Mouse (Mus musculus) NIH3T3 (cell line): ENCODE results near the gene 1110065P20Rik.

Experiments
- DNase-seq: peaks from one replicate; pipeline ENCODE4 v3.0.0-alpha.2; 2012; ENCODE audit warnings: low read depth

Gene 1110065P20Rik

DNA sequence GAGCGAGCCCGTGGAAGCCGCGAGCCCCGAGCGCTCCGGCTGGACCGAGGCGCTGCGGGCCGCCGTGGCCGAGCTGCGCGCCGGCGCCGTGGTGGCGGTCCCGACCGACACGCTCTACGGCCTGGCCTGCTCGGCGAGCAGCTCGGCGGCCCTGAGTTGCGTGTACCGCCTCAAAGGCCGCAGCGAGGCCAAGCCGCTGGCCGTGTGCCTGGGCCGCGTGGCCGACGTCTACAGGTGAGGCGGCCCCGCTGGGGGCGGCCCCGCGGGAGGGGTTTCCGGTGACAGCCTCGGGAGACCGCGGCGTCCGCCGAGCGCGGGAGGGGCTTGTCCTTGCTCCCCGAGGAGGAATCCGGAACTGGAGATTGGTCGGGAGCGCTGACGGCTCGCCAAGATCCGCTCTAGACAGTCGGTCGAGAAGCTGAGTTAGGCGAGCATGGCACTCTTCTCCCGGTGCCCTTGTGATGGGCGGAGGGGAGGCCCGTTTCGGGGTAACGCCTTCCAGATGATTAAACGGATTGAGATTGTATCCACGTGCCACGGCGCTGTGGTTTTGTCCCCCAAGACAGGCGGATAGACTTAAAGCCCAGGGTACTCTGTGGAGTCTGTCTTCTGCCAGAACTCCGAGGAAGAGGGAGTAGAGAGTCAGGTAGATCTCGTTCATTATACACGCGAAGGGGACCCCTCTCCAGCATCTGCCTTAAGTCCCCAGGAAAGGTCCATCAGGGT, at the start of gene 1110065P20Rik:
1110065P20Rik (minus strand) TSS at position 264 of the 726 bp plus-strand sequence.
- DNase-seq, result peak; percentile 87

DNA sequence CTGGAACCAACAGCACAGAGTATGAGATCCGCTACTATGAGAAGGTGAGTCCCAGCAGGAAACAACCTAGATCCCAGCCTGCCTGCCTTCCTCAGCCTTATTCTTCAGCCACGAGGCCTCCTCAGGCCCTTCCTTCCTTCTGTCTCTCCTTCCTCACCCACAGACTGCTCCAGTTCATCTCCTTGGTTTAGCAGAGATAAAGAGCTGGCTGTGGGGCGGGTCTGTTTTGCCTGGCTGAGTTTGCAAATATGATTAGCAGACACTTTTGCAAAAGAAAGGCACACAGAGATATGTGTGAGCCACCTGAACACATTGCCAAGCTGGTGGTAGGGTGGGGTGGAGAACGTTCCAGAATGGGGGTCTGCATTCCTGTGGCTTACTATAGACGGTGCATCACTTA, 48.9 kb upstream of the 1110065P20Rik start:
- no peak for DNase-seq

DNA sequence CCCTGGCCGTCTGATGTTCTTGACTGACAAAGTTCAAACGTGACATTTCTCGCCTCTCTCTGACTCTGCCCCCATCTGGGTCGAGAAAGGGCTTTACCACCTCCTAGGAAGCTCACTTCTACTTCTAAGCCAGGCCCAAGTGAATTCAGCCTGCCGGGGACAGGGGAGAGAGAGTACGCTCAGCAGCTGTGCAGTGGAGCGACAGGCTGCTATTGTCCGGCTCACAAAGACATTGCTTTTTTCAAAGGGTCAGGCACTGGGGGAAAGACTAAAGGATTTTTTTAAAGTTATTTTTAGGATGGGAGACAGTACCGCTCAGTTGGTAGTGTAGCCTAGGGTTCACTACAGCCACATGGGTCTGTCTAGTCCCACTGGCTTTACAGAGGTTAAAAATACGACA, 47.4 kb upstream of the 1110065P20Rik start:
- DNase-seq, result no peak

DNA sequence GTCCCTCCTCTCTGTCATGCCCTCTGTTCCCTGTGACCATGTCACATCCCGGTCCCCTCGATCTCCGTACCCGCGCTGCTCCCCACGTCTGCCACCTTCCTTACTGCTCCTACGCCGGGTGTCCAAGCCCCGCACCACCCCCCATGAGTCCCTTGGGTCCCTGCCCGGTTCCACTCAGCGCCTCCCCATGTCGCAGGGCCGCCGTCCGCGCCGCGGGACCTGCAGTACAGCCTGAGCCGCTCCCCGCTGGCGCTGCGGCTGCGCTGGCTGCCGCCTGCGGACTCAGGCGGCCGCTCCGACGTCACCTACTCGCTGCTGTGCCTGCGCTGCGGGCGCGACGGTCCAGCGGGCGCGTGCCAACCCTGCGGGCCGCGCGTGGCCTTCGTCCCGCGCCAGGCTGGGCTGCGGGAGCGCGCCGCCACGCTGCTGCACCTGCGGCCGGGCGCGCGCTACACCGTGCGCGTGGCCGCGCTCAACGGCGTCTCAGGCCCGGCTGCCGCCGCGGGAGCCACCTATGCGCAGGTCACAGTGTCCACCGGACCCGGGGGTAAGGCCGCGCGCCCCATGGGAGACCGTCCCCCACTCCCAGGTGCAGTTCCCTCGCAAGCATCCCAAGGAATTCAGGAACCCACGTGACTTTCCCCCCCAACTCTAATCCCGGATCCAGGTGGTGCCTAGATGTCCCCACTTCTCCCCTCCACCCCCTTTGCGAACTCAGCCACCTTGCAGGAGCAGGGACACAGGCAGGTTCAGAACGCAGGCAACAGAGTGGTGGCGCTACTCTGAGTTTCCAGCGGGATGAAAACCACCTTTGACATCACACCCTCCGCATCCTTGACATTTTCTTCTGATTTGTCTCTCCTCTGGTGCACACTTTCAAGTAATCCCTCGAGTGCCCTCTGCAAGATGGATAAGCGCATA, 43.8 kb upstream of the 1110065P20Rik start:
- DNase-seq, result no peak

DNA sequence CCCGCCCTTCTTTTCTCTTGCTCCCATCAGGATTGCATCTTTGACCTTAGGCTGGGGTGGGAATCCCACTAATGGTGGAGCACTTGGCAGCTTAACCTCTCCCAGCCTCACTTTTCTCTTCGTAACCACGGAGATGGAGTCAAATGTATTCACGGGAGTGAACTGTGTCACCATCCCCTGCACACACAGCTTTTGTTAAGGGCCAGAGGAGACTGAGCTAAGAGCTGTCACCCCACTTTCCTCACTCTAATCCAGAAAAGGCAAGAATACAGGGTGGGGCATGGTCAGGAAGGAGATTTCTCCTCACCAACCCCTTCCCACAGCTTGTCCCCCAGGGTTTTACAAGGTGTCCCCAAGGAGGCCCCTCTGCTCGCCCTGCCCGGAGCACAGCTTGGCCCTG, 42.8 kb upstream of the 1110065P20Rik start:
- DNase-seq, result no peak

DNA sequence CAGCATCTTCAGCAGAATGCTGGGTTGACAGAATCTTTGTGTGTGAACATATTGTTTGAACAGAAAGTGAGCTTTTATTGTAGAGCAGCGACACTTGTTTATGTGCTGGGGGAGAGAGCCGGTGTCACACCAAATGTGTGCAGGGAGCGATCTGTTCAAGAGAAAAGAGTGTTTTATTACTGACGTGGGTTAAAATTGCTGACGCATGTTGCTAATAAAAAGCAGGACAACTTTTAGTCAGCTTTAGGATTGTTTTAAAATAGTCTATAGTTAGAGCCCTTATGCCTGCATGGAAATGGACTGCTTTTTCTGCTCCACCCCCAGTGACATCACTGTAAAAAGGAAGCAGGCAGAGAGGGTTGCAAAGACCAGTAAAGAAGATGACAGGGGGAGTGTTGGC, 39.8 kb upstream of the 1110065P20Rik start:
- peak; percentile 69 for DNase-seq

DNA sequence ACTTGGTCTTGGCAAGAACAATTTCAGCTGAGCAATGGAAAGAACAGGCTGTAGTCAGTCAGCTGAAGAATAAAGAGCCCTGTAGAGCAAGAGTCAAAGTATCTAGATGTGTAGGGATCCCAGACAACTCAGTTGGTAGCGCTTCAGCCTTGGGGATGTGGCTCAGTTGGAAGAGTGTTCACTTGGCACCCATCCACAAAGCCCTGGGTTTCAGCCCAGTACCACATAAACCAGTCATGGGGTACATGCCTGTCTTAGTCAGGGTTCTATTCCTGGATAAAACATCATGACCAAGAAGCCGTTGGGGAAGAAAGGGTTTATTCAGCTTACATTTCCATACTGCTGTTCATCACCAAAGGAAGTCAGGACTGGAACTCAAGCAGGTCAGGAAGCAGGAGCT, 38.9 kb upstream of the 1110065P20Rik start:
- DNase-seq, result peak; percentile 87

DNA sequence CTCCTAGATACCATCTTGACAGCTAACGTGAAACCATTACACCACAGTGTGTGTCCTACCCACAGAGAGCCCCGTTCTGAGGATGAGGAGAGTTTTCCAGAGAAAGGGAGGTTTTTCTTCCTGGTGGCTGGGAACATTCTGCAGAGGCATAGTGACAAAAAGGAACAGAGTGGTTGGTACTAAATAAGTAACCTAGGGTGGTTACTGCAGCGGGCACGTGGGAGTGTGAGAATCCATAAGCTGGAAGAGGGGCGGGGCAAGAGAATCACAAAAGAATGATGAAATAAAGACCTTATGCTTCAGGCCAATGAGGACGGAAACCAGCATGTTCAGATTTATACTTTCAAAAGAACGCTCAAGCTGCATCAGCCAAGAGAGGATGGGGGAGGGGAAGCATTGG, 37.7 kb upstream of the 1110065P20Rik start:
- peak; percentile 22 for DNase-seq

DNA sequence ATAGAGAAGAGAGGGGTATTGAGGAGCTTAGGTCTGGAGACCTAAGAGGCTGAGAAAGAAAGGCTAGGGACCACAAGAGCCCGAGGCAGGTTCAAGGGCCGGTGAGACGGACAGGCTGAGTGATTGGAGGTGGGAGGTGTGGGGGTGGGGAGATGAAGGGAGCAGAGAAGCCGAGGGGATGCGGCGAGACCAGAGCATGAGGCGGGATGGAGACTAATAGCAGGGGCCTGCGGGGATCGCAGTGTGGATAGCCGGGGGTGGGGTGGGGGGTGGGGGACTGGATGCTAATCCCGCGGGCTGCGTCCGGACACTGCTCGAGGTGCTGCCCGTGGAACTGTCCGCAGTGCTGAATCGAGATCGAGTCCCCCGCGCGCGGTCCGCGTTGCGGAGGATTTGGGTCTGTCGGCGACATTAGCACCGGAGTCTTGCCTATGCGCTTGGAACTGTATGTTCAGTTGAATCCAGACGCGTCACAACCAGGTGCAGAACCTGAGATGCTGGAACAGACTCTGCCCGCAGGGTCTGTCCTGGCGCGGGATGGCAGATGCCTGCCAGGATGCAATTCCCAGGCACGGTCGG, 31.2 kb upstream of the 1110065P20Rik start:
- no peak for DNase-seq

DNA sequence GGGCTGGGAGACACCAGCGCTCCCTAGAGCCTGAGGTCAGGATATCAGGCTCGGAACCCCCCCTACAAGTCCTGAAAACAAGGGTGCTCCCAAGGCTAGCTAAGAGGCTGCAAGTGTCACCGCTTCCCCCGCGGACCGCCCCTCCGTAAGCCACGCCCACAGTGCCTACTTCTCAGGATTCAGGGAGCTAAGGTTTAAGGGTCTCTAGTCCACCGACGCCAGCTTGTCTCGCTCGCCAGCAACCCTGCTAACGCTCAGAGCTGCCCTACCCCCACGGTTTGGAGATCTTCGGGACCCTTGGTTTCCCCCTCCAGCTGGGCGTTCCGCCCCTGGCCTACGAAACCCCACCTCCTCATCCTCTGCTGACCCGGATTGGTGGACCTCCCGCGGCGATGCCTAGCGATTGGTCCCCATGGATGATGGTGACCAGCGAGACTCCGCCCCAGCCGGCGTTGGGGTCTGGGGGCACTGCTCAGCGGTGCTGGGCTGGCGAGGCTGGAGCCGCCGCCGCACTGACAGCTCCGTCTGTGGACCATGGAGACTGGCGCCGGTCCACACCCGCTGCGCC, 30.4 kb upstream of the 1110065P20Rik start:
- DNase-seq, result no peak

DNA sequence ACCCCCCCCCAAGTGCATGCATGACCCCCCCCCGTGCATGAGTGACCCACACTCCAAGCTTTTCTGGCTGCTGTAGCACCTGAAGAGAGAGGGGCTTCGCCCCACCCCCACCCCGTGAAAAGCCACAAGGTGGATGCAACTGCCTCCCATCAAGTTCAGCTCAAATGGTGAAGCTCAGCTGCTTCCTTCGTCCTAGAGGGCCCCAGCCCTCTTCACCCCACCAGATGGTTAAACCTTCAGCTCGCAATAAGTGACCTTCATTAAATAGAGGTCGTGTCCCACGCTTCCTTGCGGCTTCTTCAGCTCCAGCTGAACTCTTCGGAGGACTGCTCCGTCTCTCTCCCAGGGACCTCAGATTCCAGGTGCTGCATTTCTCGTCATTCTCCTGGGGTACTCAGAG, 29.6 kb upstream of the 1110065P20Rik start, which contains the start of gene Epha10:
Epha10 (plus strand) TSS at position 301 of the 400 bp plus-strand sequence.
- DNase-seq, result no peak

DNA sequence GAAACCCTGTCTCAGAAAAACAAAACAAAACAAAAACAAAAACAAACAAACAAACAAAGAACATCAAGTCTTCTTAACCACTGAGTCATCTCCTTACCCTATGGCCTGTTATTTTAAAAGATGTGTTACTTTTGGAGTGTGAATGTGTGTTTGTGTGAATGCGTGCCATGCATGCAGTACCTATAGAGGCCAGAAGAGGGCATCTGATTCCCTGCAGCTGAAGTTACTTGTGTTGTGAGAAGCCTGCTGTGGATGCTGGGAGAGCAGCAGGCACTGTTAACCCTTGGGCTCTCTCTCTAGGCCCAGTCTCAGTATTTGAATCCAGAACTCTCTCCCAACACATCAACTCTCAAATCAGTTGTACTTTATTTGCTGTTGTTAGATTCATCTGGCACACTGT, 21.7 kb upstream of the 1110065P20Rik start:
- peak; percentile 40 for DNase-seq

DNA sequence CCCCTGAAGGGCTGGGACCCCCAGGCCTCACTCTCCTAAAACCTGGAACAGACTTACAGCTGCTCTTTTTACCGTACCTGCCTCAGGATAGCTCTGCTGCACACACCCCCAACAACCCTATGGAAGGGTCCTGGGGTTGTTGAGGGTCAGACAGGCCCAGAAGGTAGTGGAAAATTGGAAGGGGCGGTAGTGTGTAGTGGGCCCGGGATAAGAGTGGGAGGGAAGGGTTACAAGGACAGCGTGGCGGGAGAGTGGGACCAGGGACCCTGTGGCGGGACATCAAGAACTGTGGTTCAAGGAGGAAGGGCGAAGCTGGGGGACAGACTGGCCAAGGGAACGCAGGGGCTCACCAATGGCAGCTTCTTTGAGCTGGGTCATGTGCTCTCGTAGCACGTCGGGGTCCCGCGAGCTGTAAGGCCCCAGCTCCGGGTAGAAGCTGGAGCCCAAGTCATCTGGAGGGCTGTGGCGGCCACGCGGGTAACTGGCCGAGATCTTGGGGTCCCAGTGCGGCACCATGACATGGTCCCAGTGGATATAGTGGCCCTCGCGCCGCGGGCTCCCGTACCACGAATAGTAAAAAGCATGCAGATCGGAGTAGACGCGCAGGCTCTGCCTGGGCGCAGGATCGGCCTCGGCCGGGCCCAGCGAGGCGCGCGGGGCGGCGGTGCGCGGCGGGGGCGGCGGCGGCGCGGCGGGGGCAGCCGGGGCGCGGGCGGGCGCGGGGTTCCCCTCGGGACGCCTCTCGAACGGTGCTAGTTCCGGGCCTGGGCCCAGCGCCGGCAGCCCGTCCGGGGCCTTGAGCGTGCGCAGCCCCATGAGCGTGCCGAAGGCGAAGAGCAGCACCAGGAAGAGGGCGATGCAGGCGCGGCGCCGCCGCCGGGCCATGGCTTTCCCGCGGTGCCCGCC, 10.5 kb upstream of the 1110065P20Rik start, which contains the start of gene Maneal:
Maneal (minus strand) TSS at position 889 of the 906 bp plus-strand sequence.
- no peak for DNase-seq

DNA sequence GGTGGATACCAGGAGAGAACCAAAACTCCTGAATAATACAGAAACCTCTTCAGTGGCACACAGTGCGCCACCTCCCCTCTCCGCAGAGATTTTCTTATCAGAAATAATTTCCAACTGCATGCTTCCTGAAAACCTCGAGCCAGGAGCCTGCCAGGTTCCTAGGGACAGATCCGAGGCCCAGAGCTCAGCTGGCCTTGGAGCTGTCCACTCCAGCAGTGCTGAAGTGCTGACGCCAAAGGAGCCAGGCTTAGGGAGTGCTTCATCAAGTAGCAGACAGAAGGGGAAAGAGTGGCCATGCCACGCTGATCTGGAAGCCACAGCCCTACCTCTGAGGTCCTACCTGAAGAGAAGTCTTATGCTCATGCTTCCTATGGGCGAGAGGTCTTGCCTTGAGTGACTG, 9.4 kb upstream of the 1110065P20Rik start:
- DNase-seq, result peak; percentile 86

DNA sequence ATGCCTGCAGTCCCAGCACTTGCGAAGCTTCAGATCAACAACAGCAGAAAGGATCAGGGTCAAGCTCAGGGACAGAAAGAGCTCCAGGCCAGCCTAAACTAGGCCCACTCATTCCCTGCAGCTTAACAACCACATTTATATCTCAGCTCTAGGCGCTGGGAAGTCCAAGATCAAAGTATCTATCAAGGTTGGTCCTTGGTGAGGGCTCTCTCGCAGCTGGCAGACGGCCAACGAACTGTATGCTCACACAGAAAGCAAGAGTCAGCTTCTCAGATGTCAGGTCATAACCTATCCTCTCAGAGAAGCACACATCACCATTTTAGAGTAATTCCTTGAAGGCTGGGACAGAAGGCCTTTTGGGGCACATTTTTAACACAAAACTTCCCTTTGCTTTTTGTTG, 7.4 kb upstream of the 1110065P20Rik start:
- peak; percentile 28 for DNase-seq

DNA sequence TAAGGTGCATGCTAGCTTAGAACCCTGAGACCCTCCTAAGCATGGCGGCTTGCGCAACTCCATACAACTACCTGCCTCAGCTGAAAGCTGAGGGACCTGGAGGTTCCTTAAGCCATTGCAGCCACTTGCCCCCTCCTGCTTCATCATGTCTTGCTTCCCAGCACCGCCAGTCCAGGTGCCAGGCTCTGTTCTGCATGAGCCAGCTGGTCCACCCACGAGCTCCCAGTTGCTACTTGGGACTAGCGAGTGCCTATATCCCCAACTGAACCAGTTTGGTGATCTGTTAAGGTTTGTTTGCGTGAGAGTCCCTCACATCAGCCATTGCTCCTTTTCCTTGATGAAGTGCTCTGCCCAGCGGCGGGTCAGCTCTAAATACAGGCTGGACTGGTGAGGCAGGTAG, 5.3 kb upstream of the 1110065P20Rik start:
- DNase-seq, result no peak

DNA sequence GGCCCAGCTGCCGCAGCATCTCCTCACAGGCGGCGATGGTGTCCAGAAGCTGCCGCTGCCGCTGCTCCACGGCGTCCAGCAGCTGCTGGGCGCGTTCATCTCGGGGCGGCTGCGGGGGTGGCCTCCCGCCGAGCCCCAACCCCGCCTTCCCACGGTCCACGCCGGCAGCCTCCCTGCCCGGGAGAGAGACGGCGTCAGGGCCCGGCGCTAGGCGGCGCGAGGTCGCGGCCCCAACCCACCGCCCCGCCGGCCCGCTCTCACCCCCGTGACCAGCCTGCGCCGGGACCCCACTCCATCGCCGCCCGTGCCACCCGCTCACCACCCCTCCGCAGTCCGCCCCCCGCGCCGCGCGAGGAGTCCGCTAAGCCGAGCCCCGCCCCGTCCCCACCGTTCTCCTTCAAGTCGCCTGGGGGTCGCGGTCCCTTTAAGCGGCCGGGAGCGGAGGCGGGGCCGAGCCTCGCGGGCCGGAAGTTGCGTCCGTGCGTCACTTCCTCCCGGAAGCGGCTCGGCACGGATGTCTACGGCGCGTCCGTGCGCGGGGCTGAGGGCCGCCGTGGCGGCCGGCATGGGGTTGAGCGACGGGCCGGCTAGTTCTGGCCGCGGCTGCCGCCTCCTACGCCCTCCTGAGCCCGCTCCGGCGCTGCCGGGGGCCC, 609 bp downstream of the 1110065P20Rik start, which contains the start of gene Yrdc:
Yrdc (plus strand) TSS at position 419 of the 653 bp plus-strand sequence.
- peak; percentile 98 for DNase-seq

DNA sequence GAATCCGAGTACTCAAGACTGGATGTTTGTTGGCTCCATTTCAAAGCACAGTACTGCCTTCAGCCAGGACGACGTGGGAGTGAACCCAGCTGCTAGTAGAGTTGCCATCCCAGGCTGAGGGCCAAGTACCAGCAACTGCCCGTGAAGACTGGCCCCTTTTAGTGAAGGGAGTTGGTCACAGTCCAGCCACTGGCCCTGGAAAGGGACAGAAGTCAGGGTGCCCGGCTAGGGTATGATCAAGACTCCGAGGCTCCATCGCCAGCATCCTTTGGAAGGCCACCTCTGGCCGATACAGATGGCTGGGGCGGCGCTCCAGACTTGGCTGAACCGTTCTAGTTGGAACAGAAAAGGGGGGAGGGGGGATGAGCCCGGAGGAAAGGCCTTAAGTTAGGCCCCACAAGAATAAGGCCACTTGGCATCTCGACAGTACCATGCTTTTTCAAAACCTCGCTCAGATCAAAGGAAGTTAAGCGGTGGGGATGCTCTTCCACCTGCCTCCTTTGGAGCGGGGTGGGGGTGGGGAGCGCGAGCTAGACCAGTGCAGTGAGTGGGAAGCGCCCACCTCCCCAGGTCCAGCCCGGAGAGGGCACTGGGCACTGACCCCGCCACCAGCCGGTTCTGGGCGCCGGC, 1.2 kb downstream of the 1110065P20Rik start:
- DNase-seq, result peak; percentile 76

DNA sequence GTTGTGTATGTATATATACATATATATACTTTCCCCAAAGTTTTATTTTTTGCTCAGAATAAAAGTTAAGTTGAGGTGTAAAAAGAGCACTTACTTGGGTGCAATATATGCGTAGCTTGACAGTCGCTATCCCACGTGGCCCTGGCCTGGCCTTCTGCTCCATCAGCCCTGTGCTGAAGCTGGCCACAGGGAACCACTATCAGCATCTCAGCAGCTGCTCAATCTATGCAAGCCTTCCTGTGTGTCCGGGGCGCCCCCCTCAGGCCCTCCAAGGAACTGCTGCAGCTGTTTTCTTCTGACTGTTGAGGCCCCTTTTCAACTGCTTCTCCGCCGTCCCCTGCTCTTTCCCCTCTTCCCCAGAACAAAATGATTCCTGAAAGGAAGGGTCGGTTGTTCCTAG, 3.4 kb downstream of the 1110065P20Rik start:
- peak; percentile 91 for DNase-seq

DNA sequence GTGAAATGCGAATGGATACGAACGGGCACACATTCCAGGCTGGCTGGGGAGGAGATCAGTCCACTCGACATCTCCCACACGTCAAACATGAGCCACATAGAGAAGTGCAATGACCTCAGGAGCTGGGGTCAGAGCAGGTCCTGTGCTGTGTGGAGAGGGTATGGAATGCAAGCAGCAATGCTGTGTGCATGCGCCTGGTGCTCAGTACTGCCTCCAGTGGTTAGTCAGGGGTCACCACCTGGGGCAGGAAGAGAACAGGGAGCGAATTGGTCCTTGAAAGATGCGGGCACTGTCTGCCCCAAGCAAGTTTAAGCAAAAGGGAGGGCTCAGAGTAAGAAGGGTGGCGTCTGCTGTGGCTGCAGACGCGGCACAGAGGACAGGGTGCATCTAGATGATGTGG, 7.5 kb downstream of the 1110065P20Rik start:
- DNase-seq, result peak; percentile 53
